Mouse (Mus musculus): Measurements from ENCODE around the gene Vps29.
A peak's percentile ranks its signal among the peaks of the same experiment; 100 is the strongest.

Gene Vps29

DNA sequence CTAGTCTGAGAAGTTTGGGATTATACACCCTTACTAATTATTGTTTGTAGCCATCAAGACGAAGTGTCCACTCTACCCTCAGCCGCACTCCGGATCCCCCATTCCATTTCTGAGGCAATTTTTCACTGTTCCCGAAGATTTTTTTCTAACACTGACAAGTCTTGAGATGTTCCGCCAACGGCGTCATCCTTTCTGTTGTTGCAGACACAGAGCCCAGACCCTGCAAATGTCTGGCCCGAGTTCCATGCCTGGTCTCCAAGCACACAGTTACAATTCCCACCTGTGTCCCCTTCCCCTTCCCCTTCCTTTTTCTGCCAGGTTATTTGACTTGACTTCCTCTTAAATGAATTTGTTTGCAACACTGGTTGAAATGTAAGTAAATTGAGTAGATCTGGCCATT, 45.7 kb downstream of the Vps29 start:
- DNase-seq (ENCODE audit: low read depth, low spot score): no peak

DNA sequence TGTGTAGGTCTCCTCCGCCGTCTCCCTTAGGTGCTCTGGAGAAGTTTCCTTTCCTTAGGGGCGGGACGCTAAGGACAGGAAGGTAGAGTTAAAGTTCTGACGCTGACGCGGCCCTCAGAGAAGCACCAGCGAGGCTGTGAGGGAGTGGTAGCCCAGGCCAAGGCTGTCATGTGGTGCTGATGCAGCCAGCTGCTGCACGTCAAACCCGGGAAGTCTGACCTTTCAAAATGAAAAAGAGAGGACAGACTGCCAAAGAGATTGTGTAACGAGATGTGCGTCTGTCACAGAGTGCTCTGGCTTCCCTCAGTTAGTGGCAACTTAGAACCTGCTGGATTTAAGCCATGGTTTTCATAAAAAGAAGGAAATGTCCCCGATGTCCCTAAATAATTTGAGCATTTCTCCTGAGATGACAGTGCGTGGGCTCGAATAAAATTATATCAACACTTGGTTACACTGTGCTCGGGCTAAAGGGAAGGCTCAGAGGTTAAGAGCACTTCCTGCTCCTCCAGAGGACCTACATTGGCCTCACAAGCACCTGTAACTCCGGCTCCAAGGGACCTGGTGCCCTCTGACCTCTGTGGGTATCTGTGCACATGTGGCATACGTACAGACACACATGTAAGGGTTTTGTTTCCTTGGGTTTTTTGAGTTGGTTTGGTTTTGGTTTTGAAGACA, 46.6 kb downstream of the Vps29 start:
- no peak for DNase-seq (ENCODE audit: low read depth, low spot score)

DNA sequence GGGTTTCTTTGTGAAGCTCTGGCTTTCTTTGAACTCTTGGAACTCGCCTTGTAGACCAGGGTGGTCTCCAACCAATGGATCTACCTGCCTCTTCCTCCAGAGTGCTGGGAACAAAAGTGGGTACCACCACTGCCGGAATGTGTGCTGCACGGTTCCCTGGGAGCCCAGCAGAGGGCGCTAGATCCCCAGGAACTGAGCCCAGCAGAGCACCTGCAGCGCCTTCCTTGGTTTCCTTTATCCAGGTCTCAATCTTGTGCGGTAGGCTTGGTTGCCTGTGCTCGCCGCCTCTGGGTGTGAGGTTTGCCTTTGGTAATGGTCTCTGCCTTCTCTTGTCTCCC, 47.1 kb downstream of the Vps29 start:
- peak; percentile 65 for DNase-seq (ENCODE audit: low read depth, low spot score)

DNA sequence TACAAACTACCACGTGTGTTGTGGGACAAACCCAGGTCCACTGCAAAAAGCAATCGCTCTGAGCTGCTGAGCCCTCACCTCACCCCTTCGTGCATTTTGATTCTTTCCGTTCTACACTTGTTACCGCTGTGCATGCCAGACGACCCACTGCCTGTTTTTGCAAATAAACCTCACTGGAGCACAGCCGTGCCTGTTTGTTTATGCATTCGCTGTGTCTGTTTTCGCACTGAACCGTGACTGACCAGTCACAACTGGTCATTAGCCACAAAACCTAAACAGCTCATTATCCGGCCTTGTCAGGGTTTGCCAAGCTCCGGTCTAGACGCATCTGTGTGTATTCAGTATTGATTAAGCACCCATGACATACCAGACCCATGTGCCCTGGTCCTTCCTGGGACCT, 48.0 kb downstream of the Vps29 start:
- no peak for DNase-seq (ENCODE audit: low read depth, low spot score)

DNA sequence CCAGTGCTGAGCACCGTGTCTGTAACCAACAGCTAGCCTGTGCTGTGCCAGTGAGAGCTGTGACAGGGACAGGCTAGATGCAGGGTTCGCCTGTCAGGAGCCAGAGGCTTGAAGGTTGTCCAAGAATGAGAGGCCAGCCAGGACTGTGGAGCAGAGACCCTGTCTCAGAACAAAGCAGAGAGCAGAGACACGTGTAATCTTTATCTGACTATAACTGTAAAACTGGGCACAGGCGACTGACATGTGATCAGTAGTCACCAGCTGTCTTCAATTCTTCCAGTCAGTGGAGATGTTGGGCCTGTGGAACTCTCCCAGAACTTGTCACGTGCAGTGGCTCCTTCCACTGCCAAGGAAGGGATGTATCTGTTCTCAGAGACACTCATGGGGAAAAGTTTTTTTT, 48.6 kb downstream of the Vps29 start:
- DNase-seq (ENCODE audit: low read depth, low spot score): no peak

DNA sequence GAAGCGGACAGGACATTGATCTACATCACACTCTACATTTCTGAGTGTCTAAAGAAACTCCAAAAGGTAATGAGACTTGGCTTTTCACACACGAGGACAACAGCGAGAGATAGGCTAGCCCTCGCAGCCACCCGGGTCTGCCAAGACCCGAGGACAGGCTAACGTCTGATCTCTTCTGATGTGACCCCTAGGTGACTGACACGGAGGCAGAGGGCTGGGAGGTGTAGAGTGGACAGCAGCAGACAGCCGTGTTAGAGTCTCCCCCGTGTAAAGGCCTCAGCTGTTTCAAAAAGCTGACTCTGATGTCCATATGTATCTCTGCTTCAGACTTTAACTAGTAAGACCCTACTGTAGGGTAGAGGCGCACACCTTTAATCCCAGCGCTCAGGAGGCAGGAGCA, 49.2 kb downstream of the Vps29 start:
- DNase-seq (ENCODE audit: low read depth, low spot score): no peak

DNA sequence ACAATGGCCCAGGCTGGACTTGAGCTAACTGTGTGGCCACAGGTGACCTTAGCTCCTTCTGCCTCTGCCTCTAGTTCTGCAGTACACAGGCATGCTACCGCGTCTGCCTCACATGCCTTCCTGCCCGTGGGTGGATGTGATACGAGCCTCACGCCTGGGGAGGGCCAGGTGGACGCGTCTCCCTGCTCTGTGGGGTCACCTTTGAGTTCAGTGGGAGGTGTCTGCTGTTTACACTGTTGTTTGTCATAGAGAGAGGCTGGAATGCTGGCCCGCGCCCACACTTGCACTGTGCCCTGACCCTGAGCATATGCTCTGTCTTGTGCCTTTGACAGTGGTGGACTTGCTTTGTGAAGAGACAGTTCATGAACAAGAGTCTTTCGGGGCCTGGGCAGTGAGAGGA, 51.4 kb downstream of the Vps29 start:
- DNase-seq (ENCODE audit: low read depth, low spot score): no peak

DNA sequence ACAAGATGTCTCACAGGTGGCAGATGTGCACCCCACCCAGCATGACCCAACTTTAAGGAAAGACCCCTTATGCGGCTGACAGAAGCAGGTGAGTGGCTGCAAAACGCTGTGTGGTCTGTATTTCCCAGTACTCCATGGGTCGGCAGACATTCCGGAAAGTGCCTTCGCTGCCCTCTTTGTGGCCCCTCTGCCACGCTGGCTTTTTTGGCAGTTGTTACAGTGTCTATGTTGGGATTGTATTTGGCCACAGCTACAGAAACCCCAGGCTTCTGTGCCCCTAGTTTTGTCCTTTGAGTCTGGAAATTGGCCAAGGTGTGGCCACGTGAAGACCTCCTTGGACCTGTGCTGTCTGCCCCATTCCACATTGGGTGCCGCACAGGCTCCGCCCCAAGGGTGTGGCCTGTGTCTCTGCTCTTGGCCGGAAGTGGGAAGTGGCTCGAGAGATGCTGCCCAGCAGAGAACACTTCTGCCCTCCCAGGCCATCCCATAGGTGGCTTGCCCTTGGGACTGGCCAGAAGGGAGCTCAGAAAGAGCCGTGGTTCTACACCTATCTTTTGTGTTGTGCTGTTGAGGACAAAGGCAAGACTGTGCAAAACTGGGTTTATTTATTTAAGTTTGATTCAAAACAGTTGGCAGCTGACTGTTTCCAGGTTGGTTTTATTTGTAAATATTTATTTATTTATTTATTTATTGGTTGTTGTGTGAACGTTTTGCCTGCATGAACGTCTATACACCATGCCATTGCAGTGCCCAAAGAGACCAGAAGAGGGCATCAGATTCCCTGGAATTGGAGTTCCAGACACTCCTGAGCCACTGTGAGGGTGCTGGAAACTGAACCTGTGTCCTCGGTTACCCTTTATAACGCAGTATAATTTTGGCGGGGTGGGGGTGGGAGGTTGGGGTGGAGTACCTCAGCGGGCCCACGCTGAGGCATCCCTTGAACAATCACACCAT, 55.8 kb downstream of the Vps29 start:
- no peak for DNase-seq (ENCODE audit: low read depth, low spot score)

DNA sequence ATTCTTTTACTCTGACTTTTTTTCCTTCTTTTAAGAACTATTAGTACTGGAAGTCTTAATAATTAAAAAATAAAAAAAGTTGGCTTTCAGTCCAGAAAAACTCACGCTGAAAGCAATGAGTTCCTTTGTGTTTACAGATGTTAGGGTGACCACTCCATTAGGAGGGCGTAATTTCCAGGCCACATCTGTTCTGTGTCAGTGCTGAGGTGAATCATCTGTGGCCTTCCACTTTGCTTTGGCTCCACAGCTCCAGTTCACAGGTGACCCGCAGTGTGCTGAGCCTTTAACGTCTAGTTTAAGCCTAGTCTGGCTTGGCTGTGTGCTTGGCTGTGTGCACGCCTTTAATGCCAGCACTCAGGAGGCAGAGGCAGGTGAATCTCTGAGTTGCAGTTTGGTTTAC, 57.7 kb downstream of the Vps29 start:
- no peak for DNase-seq (ENCODE audit: low read depth, low spot score)

DNA sequence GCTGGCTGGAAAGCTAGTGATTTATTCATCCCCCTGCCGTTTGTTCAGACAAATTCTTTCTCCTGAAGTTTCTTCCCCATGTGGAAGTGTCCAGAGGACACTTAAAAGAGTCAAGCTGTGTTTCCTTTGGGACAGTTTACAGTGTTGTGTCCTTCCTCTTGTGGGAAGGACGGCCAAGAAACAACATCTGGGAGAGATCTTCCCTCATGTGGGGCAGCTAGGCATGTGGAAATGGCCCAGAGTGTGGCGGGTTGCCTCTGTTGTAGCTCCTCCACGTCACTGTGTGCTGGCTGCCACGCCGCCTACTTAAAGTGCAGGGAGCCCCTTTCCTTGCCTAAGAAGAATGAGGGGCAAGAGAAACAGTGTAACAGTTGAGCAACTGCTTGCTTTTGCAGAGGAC, 58.7 kb downstream of the Vps29 start:
- DNase-seq (ENCODE audit: low read depth, low spot score): no peak

DNA sequence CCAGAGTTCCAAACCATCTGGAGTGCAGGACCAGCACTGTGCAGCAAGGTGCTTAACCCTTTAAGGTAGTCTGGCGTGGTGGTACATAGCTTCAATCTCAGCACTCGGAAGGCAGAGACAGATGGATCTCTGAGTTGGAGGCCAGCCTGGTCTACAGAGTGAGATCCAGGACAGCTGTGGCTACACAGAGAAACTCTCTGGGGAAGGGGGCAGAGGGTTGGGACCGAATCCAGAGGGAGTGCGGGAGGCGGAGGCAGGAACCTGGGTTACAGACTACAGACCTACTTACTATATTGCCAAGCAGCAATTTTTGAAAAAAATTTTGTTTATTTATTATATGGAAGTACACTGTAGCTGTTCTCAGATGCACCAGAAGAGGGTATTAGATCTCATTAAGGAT, 60.2 kb downstream of the Vps29 start:
- DNase-seq (ENCODE audit: low read depth, low spot score): no peak

Measured in CD4-positive helper T cell, adult 2 months (primary cell).